Mouse (Mus musculus): Measurements from ENCODE around the gene Slit3. TPM values are rescaled to one million over a fixed set of nuclear protein-coding genes. Genes with fewer than 3 reads are reported as not detected.

The Slit3 gene
- polyA plus RNA-seq, 1 experiment, result not detected

DNA sequence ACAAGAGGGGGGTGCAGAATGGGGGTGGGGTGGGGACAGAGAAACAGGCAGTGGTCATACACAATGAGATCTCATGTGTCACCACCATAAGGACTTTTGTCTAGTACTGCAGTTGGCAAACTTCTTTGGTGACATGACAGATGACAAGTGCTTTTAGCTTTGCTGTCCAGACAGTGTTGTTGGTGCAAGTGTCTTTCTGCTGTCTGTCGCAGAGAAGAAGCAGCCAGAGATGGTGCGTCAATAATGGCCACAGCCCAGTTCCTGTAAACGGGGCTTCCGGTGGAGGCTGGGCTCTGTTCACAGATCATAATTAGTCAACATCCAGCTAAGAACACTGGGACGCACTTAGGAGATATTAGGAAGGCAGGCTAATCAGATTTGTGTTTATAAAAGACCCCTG is 349.8 kb downstream of the Slit3 start:
- TF ChIP-seq TAL1 (IDR thresholded peaks at IDR 0.05; ENCODE audit: low read length) (no peak), GATA1 (IDR thresholded peaks at IDR 0.05; ENCODE audit: low read length) (no peak)
- Histone ChIP-seq H3K4me3 (replicated peaks) (no peak overlapping the region), H3K9me3 (ENCODE audit: control insufficient read depth, low read length) (no peaks in the 10 kb centered on the region), H3K4me1 (ENCODE audit: control insufficient read depth) (no peaks in the 10 kb centered on the region), H3K27me3 (ENCODE audit: control insufficient read depth) (no peaks in the 10 kb centered on the region), H3K36me3 (ENCODE audit: control insufficient read depth) (no peaks in the 10 kb centered on the region)

DNA sequence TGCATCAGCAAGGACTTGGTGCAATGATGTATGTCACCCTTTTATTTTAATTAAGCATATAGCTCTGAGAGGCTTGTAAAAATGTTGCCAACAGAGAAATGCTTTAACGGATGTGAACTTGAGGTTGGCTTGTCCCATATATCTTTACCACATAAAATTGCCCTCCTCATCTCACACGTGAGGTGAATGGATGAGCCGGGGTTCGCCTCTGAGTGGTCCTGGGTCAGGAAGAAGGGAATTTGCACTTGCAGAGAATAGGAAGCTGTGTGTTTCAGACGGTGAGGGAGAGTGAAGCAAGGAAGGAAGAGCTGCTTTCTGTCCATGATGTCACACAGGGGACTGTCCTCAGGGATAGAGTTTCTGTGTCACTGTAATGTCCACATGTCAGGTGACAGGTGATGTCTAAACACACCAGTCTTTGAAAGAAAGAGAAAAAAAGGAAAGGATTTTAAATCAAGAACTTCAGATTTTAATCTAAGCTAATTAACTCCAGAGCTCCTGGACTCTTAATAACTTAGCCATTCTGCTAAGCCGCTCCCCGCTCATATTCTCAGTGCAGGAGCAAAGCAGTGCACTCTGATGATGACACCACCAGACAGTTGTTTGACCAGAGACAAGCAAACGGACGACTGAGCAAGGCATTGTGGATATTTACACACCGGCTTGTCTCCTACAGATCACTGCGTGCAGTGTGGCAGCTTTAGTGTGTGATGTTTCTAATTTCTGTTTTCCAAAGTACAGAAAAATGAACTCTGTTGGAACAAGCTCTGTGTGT is 352.0 kb downstream of the Slit3 start:
- Histone ChIP-seq H3K27me3 (ENCODE audit: control insufficient read depth) (no peaks in the 10 kb centered on the region), H3K9me3 (ENCODE audit: control insufficient read depth, low read length) (no peaks in the 10 kb centered on the region), H3K4me1 (ENCODE audit: control insufficient read depth) (no peaks in the 10 kb centered on the region), H3K4me3 (replicated peaks) (no peak overlapping the region), H3K36me3 (ENCODE audit: control insufficient read depth) (no peaks in the 10 kb centered on the region)
- TF ChIP-seq GATA1 (IDR thresholded peaks at IDR 0.05; ENCODE audit: low read length) (no peak), TAL1 (IDR thresholded peaks at IDR 0.05; ENCODE audit: low read length) (no peak)

DNA sequence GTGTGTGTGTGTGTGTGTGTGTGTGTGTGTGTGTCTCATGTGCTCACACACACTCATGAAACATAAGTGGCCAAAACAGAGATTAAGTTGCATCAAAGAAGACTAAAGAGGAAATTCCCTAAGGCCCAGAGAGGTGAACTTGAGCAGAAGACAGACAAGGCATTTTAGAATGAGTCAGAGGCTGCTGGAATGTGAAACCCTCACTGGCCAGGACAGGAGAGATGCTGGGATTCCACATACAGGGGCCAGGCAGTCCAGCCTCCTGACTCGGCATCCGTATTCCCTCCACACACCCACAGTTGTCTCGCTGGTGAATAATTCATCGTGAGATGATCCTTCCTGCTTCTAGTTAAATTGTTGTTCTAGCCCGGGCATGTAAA is 352.6 kb downstream of the Slit3 start:
- TF ChIP-seq GATA1 (IDR thresholded peaks at IDR 0.05; ENCODE audit: low read length), result no peak
- no peak for TF ChIP-seq TAL1 (IDR thresholded peaks at IDR 0.05; ENCODE audit: low read length)
- no peaks in the 10 kb centered on the region for H3K27me3 ChIP-seq (ENCODE audit: control insufficient read depth)
- no peaks in the 10 kb centered on the region for H3K9me3 ChIP-seq (ENCODE audit: control insufficient read depth, low read length)
- H3K36me3 ChIP-seq (ENCODE audit: control insufficient read depth), result no peaks in the 10 kb centered on the region
- no peaks in the 10 kb centered on the region for H3K4me1 ChIP-seq (ENCODE audit: control insufficient read depth)
- no peak overlapping the region for H3K4me3 ChIP-seq (replicated peaks)

DNA sequence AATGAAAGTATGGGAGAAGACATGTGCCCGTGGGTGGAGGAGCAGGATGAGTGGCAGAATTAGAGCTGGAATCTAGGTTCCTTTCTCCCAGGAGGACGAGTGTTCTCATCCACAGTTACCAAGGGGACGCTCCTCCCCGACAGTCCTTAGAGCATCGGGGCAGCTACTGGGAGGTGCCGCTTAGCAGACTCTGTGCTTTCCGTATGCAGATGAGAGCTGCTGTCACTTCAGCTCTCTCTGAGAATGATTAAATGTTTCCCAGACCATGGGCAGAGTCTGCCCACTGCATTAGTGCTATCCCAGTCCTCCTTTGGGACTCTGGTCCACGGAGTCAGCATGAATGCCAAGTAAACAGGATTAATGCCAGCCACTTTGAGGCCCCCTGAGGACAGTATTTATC is 359.1 kb downstream of the Slit3 start:
- TF ChIP-seq TAL1 (IDR thresholded peaks at IDR 0.05; ENCODE audit: low read length), result no peak
- TF ChIP-seq GATA1 (IDR thresholded peaks at IDR 0.05; ENCODE audit: low read length), result no peak
- Histone ChIP-seq H3K27me3 (ENCODE audit: control insufficient read depth) (no peaks in the 10 kb centered on the region), H3K4me1 (ENCODE audit: control insufficient read depth) (peaks cover 10% of the 10 kb centered on the region), H3K9me3 (ENCODE audit: control insufficient read depth, low read length) (no peaks in the 10 kb centered on the region; the same call in 1 of the 2 replicates), H3K4me3 (replicated peaks) (no peak overlapping the region), H3K36me3 (ENCODE audit: control insufficient read depth) (no peaks in the 10 kb centered on the region)

DNA sequence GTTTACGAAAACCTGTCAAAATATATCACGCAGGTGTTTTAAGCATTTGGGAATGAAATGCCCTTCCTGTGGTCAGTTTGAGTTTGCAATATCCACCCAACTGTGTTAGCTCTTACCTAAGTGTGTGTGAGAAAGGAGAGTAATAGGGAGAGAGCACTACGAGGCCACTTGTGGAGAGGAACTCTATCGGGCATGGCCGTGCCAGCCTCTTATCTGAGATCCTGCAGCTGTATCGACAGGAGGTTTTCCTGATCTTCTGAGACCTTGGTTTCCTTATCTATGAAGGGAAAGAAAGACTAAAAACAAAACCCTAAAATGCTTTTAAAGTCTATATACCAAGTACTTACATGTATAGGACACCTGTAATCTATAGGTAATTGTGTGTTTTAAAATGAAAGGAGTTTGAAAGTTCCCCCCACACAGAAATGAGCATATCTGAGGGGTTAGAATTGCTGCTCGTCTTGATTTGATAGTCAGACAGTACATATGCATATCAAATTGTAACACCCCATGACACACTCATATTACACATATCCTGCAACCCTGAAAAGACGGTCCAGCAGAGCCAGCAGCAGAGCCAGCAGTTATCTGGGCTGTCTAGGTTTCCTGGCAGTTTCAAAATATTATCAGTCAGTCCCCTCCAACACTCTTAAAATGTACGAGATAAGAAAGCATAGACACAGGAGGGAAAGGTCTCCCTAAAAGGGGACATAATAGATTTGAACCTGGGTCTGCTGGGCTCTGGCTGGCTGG is 360.8 kb downstream of the Slit3 start:
- no peaks in the 10 kb centered on the region for H3K27me3 ChIP-seq (ENCODE audit: control insufficient read depth)
- H3K4me1 ChIP-seq (ENCODE audit: control insufficient read depth), result peaks cover 10% of the 10 kb centered on the region
- TF ChIP-seq TAL1 (IDR thresholded peaks at IDR 0.05; ENCODE audit: low read length), result no peak
- no peak for TF ChIP-seq GATA1 (IDR thresholded peaks at IDR 0.05; ENCODE audit: low read length)
- no peak overlapping the region for H3K4me3 ChIP-seq (replicated peaks)
- H3K9me3 ChIP-seq (ENCODE audit: control insufficient read depth, low read length), result no peaks in the 10 kb centered on the region; the same call in 1 of the 2 replicates
- H3K36me3 ChIP-seq (ENCODE audit: control insufficient read depth), result no peaks in the 10 kb centered on the region

DNA sequence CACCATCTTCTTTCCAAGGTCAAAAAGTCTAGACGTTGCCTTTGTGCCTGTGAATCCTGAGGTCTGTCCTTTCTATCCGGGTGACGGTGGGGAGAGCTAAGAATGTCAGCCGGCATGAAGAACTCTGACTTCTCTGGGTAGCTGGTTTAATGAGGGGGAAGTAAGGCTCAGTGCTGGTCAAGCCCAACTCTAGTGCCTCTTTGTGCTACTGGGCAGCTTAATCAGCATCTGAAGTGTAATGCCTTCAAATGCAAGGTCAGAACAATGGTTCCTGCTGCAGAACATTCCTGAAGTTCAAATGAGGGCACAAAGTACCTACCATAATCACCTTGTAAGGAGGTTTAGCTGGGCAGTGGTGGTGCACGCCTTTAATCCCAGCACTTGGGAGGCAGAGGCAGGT is 366.9 kb downstream of the Slit3 start:
- Histone ChIP-seq H3K4me1 (ENCODE audit: control insufficient read depth) (no peaks in the 10 kb centered on the region), H3K36me3 (ENCODE audit: control insufficient read depth) (no peaks in the 10 kb centered on the region), H3K4me3 (replicated peaks) (no peak overlapping the region), H3K9me3 (ENCODE audit: control insufficient read depth, low read length) (no peaks in the 10 kb centered on the region), H3K27me3 (ENCODE audit: control insufficient read depth) (no peaks in the 10 kb centered on the region)
- TF ChIP-seq GATA1 (IDR thresholded peaks at IDR 0.05; ENCODE audit: low read length), result no peak
- TF ChIP-seq TAL1 (IDR thresholded peaks at IDR 0.05; ENCODE audit: low read length), result no peak

DNA sequence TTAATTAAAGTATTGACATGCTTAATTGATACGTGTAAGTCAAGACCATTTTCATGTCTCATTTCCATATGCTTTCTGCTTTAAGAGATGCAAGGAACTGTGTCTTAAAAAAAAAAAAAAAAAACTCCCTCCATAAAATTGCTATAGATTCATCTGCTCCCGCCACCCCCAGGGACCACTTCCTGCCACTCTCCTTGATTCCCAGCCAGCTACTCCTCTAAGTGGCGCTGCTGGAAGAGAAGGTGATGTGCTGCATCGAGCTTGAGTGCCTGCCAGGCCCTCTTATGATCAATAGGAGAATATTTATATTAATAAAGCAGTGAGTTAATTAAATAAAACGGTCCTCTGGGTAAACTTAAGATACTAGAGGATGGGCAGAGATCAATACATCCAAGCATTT is 370.7 kb downstream of the Slit3 start:
- Histone ChIP-seq H3K36me3 (ENCODE audit: control insufficient read depth) (no peaks in the 10 kb centered on the region), H3K4me3 (replicated peaks) (no peak overlapping the region), H3K4me1 (ENCODE audit: control insufficient read depth) (no peaks in the 10 kb centered on the region), H3K9me3 (ENCODE audit: control insufficient read depth, low read length) (no peaks in the 10 kb centered on the region), H3K27me3 (ENCODE audit: control insufficient read depth) (no peaks in the 10 kb centered on the region)
- TF ChIP-seq TAL1 (IDR thresholded peaks at IDR 0.05; ENCODE audit: low read length), result no peak
- TF ChIP-seq GATA1 (IDR thresholded peaks at IDR 0.05; ENCODE audit: low read length), result no peak

DNA sequence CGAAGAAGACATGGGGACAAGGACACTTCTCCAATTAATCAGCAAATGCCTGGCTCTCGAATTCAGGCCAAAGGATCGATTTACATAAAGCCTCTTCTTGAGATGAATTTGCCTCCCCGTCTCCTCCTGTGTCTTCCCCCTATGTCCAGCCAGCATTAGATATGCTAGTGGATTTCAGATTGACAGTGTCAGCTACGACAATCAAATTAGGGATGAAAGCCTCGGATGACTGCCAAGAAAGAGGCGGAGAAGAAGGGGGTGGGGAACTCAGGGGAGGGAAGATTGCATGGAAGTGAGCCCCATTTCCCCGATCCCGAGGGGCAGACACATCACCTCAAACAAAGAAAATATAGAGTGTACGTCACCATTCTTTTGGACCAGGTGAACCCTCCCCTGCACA is 375.9 kb downstream of the Slit3 start:
- Histone ChIP-seq H3K9me3 (ENCODE audit: control insufficient read depth, low read length) (no peaks in the 10 kb centered on the region), H3K4me1 (ENCODE audit: control insufficient read depth) (no peaks in the 10 kb centered on the region), H3K36me3 (ENCODE audit: control insufficient read depth) (no peaks in the 10 kb centered on the region), H3K4me3 (replicated peaks) (no peak overlapping the region), H3K27me3 (ENCODE audit: control insufficient read depth) (no peaks in the 10 kb centered on the region; the same call in 1 of the 2 replicates)
- no peak for TF ChIP-seq GATA1 (IDR thresholded peaks at IDR 0.05; ENCODE audit: low read length)

DNA sequence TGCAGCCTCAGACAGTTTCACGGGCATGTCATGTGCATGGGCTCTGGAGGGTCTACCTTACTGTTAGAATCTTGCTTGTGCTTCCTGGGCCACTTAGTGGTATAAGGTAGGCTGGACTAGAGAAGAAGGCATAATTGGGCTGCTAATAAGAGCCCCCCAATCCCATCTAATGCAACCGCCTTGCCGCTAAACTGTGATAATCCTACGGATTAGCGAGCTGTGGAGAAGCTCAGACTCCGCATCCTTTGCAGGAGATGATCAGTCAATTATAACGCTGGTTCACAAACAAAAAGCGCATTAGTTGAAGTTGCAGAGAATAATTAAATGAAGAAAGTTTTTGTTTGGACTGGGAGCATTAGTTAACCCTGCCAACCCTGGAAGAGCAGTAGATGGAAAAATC is 376.9 kb downstream of the Slit3 start:
- no peak for TF ChIP-seq GATA1 (IDR thresholded peaks at IDR 0.05; ENCODE audit: low read length)
- TF ChIP-seq TAL1 (IDR thresholded peaks at IDR 0.05; ENCODE audit: low read length), result no peak
- Histone ChIP-seq H3K4me3 (replicated peaks) (no peak overlapping the region), H3K9me3 (ENCODE audit: control insufficient read depth, low read length) (no peaks in the 10 kb centered on the region), H3K27me3 (ENCODE audit: control insufficient read depth) (no peaks in the 10 kb centered on the region; the same call in 1 of the 2 replicates), H3K36me3 (ENCODE audit: control insufficient read depth) (no peaks in the 10 kb centered on the region), H3K4me1 (ENCODE audit: control insufficient read depth) (no peaks in the 10 kb centered on the region)
